Mouse (Mus musculus): ENCODE data around the gene Efcab7. TPM values are rescaled to one million over a fixed set of nuclear protein-coding genes. Genes with fewer than 3 reads are reported as not detected.

Efcab7 gene
- polyA plus RNA-seq (2011; ENCODE audit: insufficient read depth, insufficient read length, low read depth, missing spikeins) = 10.9 and 12.1 TPM in 2 replicates

GRCm38 (mm10) chr4:99829094-99830073 lies at the start of gene Efcab7:
TSS of gene Efcab7 (plus strand) at chr4:99829198.
- H3K27me3 ChIP-seq (ENCODE audit: control insufficient read depth, insufficient read depth, low read length, poor library complexity, severe bottlenecking) = no peaks in the 10 kb centered on the region
- TF ChIP-seq CTCF (IDR thresholded peaks at IDR 0.05; ENCODE audit: low read depth, low read length) (no peak), POLR2A (IDR thresholded peaks at IDR 0.05; ENCODE audit: insufficient read depth, low read length) (no peak), EP300 (IDR thresholded peaks at IDR 0.05; ENCODE audit: insufficient read depth, low read depth, low read length) (no peak)
- H3K27ac ChIP-seq (ENCODE audit: insufficient read depth, low read length) = no peak within 1 kb of the TSS

DNA sequence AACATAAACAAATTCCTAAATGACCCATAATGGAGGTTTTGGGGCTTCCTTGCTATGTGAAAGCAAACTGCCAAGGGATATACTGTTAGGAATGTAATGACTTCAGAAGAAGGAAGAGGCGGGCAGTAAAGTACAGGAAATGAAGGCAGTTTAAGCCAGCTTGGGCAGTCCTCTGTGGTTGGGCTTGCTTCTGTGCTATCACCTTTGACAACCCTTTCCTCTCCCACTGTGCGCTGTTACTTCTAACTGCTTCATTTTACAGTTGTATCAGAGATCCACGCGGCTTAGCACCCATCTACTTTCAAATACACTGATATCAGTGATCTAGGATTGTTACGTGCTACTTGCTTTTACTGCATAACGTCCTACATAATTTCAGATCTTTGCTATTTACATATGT lies 36.6 kb upstream of the Efcab7 start:
- Histone ChIP-seq H3K4me3 (ENCODE audit: low read depth, low read length) (no peak overlapping the region), H3K4me1 (ENCODE audit: control insufficient read depth, insufficient read depth, low read length) (no peaks in the 10 kb centered on the region), H3K9me3 (replicated peaks; ENCODE audit: control insufficient read depth, insufficient read depth, low read length, poor library complexity, severe bottlenecking) (no peaks in the 10 kb centered on the region), H3K27ac (ENCODE audit: insufficient read depth, low read length) (no peak overlapping the region), H3K9ac (ENCODE audit: low read depth, poor library complexity, severe bottlenecking) (no peak overlapping the region), H3K27me3 (ENCODE audit: control insufficient read depth, insufficient read depth, low read length, poor library complexity, severe bottlenecking) (no peaks in the 10 kb centered on the region), H3K36me3 (ENCODE audit: control insufficient read depth, insufficient read depth, low read length, poor library complexity, severe bottlenecking) (no peaks in the 10 kb centered on the region)
- TF ChIP-seq CTCF (IDR thresholded peaks at IDR 0.05; ENCODE audit: low read depth, low read length) (no peak), EP300 (IDR thresholded peaks at IDR 0.05; ENCODE audit: insufficient read depth, low read depth, low read length) (no peak), POLR2A (IDR thresholded peaks at IDR 0.05; ENCODE audit: insufficient read depth, low read length) (no peak)

More at GRCm38 (mm10) chr4:99829094-99830073, at the start of gene Efcab7:
- Histone ChIP-seq H3K36me3 (ENCODE audit: control insufficient read depth, insufficient read depth, low read length, poor library complexity, severe bottlenecking) (no peaks in the 10 kb centered on the region), H3K4me3 (ENCODE audit: low read depth, low read length) (peak within 1 kb of the TSS; percentile 98), H3K9me3 (replicated peaks; ENCODE audit: control insufficient read depth, insufficient read depth, low read length, poor library complexity, severe bottlenecking) (no peaks in the 10 kb centered on the region), H3K9ac (ENCODE audit: low read depth, poor library complexity, severe bottlenecking) (peak within 1 kb of the TSS; percentile 56), H3K4me1 (ENCODE audit: control insufficient read depth, insufficient read depth, low read length) (no peaks in the 10 kb centered on the region)

GRCm38 (mm10) chr4:99816697-99817460 lies 12.1 kb upstream of the Efcab7 start:
- Histone ChIP-seq H3K27ac (ENCODE audit: insufficient read depth, low read length) (no peak overlapping the region), H3K9ac (ENCODE audit: low read depth, poor library complexity, severe bottlenecking) (no peak overlapping the region), H3K4me1 (ENCODE audit: control insufficient read depth, insufficient read depth, low read length) (no peaks in the 10 kb centered on the region), H3K9me3 (replicated peaks; ENCODE audit: control insufficient read depth, insufficient read depth, low read length, poor library complexity, severe bottlenecking) (no peaks in the 10 kb centered on the region), H3K36me3 (ENCODE audit: control insufficient read depth, insufficient read depth, low read length, poor library complexity, severe bottlenecking) (no peaks in the 10 kb centered on the region), H3K27me3 (ENCODE audit: control insufficient read depth, insufficient read depth, low read length, poor library complexity, severe bottlenecking) (no peaks in the 10 kb centered on the region), H3K4me3 (ENCODE audit: low read depth, low read length) (no peak overlapping the region)
- no peak for TF ChIP-seq EP300 (IDR thresholded peaks at IDR 0.05; ENCODE audit: insufficient read depth, low read depth, low read length)
- TF ChIP-seq POLR2A (IDR thresholded peaks at IDR 0.05; ENCODE audit: insufficient read depth, low read length) = no peak
- no peak for TF ChIP-seq CTCF (IDR thresholded peaks at IDR 0.05; ENCODE audit: low read depth, low read length)

DNA sequence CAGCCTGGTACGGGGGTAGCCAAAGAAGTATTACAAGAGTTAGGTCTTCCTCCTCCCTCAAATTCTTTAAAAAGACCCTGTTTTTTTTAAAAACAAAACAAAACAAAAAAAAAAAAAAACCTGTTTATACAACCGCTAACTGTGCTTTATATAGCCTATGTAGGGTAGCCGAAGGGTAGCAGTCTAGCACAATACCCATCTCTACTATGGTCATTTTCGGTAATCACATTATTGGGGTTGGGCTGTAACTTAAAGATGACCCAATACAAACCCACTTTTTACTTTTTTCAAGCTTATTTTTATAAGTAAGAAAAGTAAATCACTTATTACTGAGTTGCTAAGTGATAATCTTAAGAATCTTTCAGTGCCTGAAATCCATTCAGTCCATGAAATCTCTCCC lies 661 bp upstream of the Efcab7 start:
- TF ChIP-seq EP300 (IDR thresholded peaks at IDR 0.05; ENCODE audit: insufficient read depth, low read depth, low read length) = no peak
- TF ChIP-seq POLR2A (IDR thresholded peaks at IDR 0.05; ENCODE audit: insufficient read depth, low read length) = no peak
- TF ChIP-seq CTCF (IDR thresholded peaks at IDR 0.05; ENCODE audit: low read depth, low read length) = no peak
- H3K9me3 ChIP-seq (replicated peaks; ENCODE audit: control insufficient read depth, insufficient read depth, low read length, poor library complexity, severe bottlenecking) = no peaks in the 10 kb centered on the region

DNA sequence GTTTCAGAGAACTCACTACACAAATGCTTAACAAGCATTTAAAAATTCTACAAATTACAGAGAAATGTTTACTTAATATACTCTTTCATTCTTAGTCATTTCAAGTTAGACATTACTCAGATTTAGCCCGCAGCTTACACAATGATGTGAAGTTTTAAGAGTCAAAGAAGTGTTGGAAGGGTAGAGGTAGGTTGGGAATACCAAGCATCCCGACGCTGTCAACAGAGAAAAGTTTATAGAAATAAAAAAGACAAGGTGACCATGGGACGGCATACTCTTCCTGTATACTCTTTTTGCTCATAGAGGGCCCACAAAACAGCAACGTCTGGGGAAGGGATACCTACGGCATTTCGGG lies 282 bp upstream of the Efcab7 start:
- no peak overlapping the region for H3K27ac ChIP-seq (ENCODE audit: insufficient read depth, low read length)
- TF ChIP-seq CTCF (IDR thresholded peaks at IDR 0.05; ENCODE audit: low read depth, low read length) (no peak), POLR2A (IDR thresholded peaks at IDR 0.05; ENCODE audit: insufficient read depth, low read length) (no peak), EP300 (IDR thresholded peaks at IDR 0.05; ENCODE audit: insufficient read depth, low read depth, low read length) (no peak)

More for the DNA sequence above, 661 bp upstream of the Efcab7 start:
- H3K36me3 ChIP-seq (ENCODE audit: control insufficient read depth, insufficient read depth, low read length, poor library complexity, severe bottlenecking) = no peaks in the 10 kb centered on the region
- H3K27ac ChIP-seq (ENCODE audit: insufficient read depth, low read length) = no peak overlapping the region
- no peak overlapping the region for H3K4me3 ChIP-seq (ENCODE audit: low read depth, low read length)
- no peaks in the 10 kb centered on the region for H3K27me3 ChIP-seq (ENCODE audit: control insufficient read depth, insufficient read depth, low read length, poor library complexity, severe bottlenecking)
- H3K4me1 ChIP-seq (ENCODE audit: control insufficient read depth, insufficient read depth, low read length) = no peaks in the 10 kb centered on the region
- H3K9ac ChIP-seq (ENCODE audit: low read depth, poor library complexity, severe bottlenecking) = no peak overlapping the region

More for the DNA sequence above, 282 bp upstream of the Efcab7 start:
- Histone ChIP-seq H3K9ac (ENCODE audit: low read depth, poor library complexity, severe bottlenecking) (peak overlapping the region; percentile 56), H3K4me3 (ENCODE audit: low read depth, low read length) (peak overlapping the region; percentile 98), H3K27me3 (ENCODE audit: control insufficient read depth, insufficient read depth, low read length, poor library complexity, severe bottlenecking) (no peaks in the 10 kb centered on the region), H3K9me3 (replicated peaks; ENCODE audit: control insufficient read depth, insufficient read depth, low read length, poor library complexity, severe bottlenecking) (no peaks in the 10 kb centered on the region), H3K36me3 (ENCODE audit: control insufficient read depth, insufficient read depth, low read length, poor library complexity, severe bottlenecking) (no peaks in the 10 kb centered on the region), H3K4me1 (ENCODE audit: control insufficient read depth, insufficient read depth, low read length) (no peaks in the 10 kb centered on the region)

Data from ES-Bruce4 (cell line).